ENCODE assay signal across 16 mouse cellular contexts in the genomic region with DNA sequence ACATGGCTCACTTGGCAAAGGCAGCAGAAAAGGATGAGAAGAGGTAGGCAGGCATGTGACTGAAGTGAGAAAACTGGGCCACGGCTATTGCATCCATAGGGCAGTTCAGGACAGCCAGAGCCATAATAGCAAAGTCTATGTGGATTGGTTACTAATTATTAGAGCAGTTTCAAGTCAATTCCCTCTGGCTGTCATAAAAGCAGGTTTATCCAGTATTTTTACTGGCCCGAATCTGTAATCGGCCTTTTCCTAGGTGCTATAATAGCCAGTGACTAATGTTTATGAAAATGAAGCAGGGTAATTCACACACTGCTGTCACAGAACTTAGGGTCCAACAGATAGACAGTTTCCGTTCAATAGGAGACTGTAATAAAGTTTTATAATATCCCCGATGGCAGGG. TPM values are rescaled to one million over a fixed set of nuclear protein-coding genes. Genes with fewer than 3 reads are reported as not detected.
A peak's percentile ranks its signal among the peaks of the same experiment; 100 is the strongest.
DNase-seq lines count a peak whose midpoint lies in the region; ATAC-seq and TF ChIP-seq lines count a peak whose summit lies in the region.
"Had no signal": no experiment of that assay in that cellular context is flagged by ENCODE, and none has a peak within 500 bp of the region (broad histone marks: within the 10 kb centered on the region; RNA-seq: fewer than 3 reads in every experiment).

No protein-coding gene starts in this region.

- DNase-seq in liver, result no peak
- DNase-seq in kidney, adult 2 months, result peak; percentile 71
- DNase-seq in kidney, postnatal 25 days, result peak; percentile 33 to 76
- DNase-seq in adrenal gland, adult 8-10 months, result no peak
- DNase-seq in ovary, postnatal 36 days (ENCODE audit: low spot score), result no peak
- DNase-seq: cerebellum, postnatal 14 days; heart, postnatal 36 days; thymus, adult 18-20 months had no signal

- peak; percentile 21; the same call in 1 of the 2 replicates for ATAC-seq in liver, embryonic 16.5 days (ENCODE audit: low read depth)
- ATAC-seq in intestine, embryonic 15.5 days, result peak; percentile 96
- ATAC-seq in hindbrain, embryonic 13.5 days (ENCODE audit: low FRiP score), result no peak
- ATAC-seq: hindbrain, postnatal 0 days had no signal

- H3K9me3 ChIP-seq in liver, embryonic 16.5 days (replicated peaks; ENCODE audit: control insufficient read depth, low read length), result no peaks in the 10 kb centered on the region
- no peaks in the 10 kb centered on the region for H3K9me3 ChIP-seq in intestine, embryonic 15.5 days
- H3K9me3 ChIP-seq in hindbrain, embryonic 13.5 days, result no peaks in the 10 kb centered on the region
- H3K9me3 ChIP-seq: heart, embryonic 12.5 days; lung, embryonic 15.5 days; midbrain, embryonic 12.5 days had no signal

- no peak for TF ChIP-seq POLR2A in kidney, adult 2 months (IDR thresholded peaks at IDR 0.05; ENCODE audit: low read depth, low read length)

- 75% methylated on average over 5 of the region's 5 CpGs for WGBS in liver, embryonic 16.5 days (ENCODE audit: insufficient replicate concordance)
- 53% methylated on average over 5 of the region's 5 CpGs for WGBS in intestine, embryonic 15.5 days
- 24% methylated on average over 5 of the region's 5 CpGs for WGBS in kidney, adult 2 months
- 78% methylated on average over 5 of the region's 5 CpGs for WGBS in hindbrain, embryonic 13.5 days

- no peaks in the 10 kb centered on the region for H3K27me3 ChIP-seq in liver, embryonic 16.5 days (ENCODE audit: control insufficient read depth, insufficient read depth, low read depth, low read length)
- no peaks in the 10 kb centered on the region for H3K27me3 ChIP-seq in intestine, embryonic 15.5 days (replicated peaks)
- no peaks in the 10 kb centered on the region for H3K27me3 ChIP-seq in kidney, adult 2 months (replicated peaks; ENCODE audit: control insufficient read depth, insufficient read depth, low read length)
- H3K27me3 ChIP-seq in hindbrain, embryonic 13.5 days, result no peaks in the 10 kb centered on the region
- H3K27me3 ChIP-seq: heart, embryonic 12.5 days; lung, embryonic 15.5 days; midbrain, embryonic 12.5 days had no signal

- H3K4me1 ChIP-seq in liver, embryonic 16.5 days (ENCODE audit: control insufficient read depth, low read depth, low read length), result no peaks in the 10 kb centered on the region
- H3K4me1 ChIP-seq in intestine, embryonic 15.5 days (replicated peaks), result peaks cover 7% of the 10 kb centered on the region; the same call in 1 of the 2 replicates
- H3K4me1 ChIP-seq in kidney, adult 2 months (ENCODE audit: control insufficient read depth, insufficient read depth, low read length), result peaks cover 9% of the 10 kb centered on the region
- H3K4me1 ChIP-seq in hindbrain, embryonic 13.5 days (replicated peaks), result peaks cover 17% of the 10 kb centered on the region
- H3K4me1 ChIP-seq: lung, embryonic 15.5 days had no signal

- no peak overlapping the region for H3K27ac ChIP-seq in liver, embryonic 16.5 days (ENCODE audit: low read length)
- no peak overlapping the region for H3K27ac ChIP-seq in intestine, embryonic 15.5 days
- peak overlapping the region; percentile 1; the same call in 1 of the 2 replicates for H3K27ac ChIP-seq in kidney, adult 2 months (ENCODE audit: insufficient read depth, low read depth, low read length)
- no peak overlapping the region for H3K27ac ChIP-seq in hindbrain, embryonic 13.5 days
- H3K27ac ChIP-seq: hindbrain, postnatal 0 days; lung, embryonic 15.5 days; macrophage; midbrain, embryonic 12.5 days had no signal

- H3K36me3 ChIP-seq in liver, embryonic 16.5 days (ENCODE audit: control insufficient read depth, insufficient read depth), result no peaks in the 10 kb centered on the region
- H3K36me3 ChIP-seq in intestine, embryonic 15.5 days, result no peaks in the 10 kb centered on the region; the same call in 1 of the 2 replicates
- H3K36me3 ChIP-seq in kidney, adult 2 months (ENCODE audit: control insufficient read depth, insufficient read depth, low read length), result no peaks in the 10 kb centered on the region
- peaks cover 59% of the 10 kb centered on the region for H3K36me3 ChIP-seq in hindbrain, embryonic 13.5 days

- no peak overlapping the region for H3K4me2 ChIP-seq in liver, embryonic 16.5 days (ENCODE audit: low read depth, low read length)
- H3K4me2 ChIP-seq in intestine, embryonic 15.5 days (replicated peaks), result peak overlapping the region; percentile 23; the same call in 1 of the 2 replicates
- no peak overlapping the region for H3K4me2 ChIP-seq in hindbrain, embryonic 13.5 days
- H3K4me2 ChIP-seq: heart, embryonic 12.5 days; lung, embryonic 15.5 days had no signal

- H3K9ac ChIP-seq in liver, embryonic 16.5 days (ENCODE audit: low read depth, low read length), result no peak overlapping the region
- H3K9ac ChIP-seq in intestine, embryonic 15.5 days, result no peak overlapping the region
- H3K9ac ChIP-seq in hindbrain, embryonic 13.5 days, result no peak overlapping the region
- H3K9ac ChIP-seq: heart, embryonic 12.5 days; lung, embryonic 15.5 days; midbrain, embryonic 12.5 days had no signal

- no peak for TF ChIP-seq CTCF in kidney, adult 2 months (conservative IDR thresholded peaks at IDR 0.05; ENCODE audit: insufficient read depth, insufficient read length, low read depth, low read length)

- H3K4me3 ChIP-seq in liver, embryonic 16.5 days (ENCODE audit: low read depth, low read length), result no peak overlapping the region
- no peak overlapping the region for H3K4me3 ChIP-seq in intestine, embryonic 15.5 days (replicated peaks)
- H3K4me3 ChIP-seq in kidney, adult 2 months (ENCODE audit: insufficient read depth, low read depth, low read length), result no peak overlapping the region
- H3K4me3 ChIP-seq in hindbrain, embryonic 13.5 days, result no peak overlapping the region
- H3K4me3 ChIP-seq: heart, embryonic 12.5 days; lung, embryonic 15.5 days; midbrain, embryonic 12.5 days had no signal

RNA-seq across cellular contexts. Expression of a gene that starts 19.7 kb away (rescaled TPM):
- 11.5 and 12.2 TPM in 2 replicates for polyA plus RNA-seq in liver, embryonic 16.5 days (2015; fragmentation: Nextera tagmentation; extraction: Ambion mirVana)
- 46.7 and 52.6 TPM in 2 replicates for polyA plus RNA-seq in intestine, embryonic 15.5 days (2015; fragmentation: Nextera tagmentation; extraction: Ambion mirVana)
- polyA plus RNA-seq in kidney, adult 2 months (2012; rRNA removed), result 27.6 and 29.1 TPM in 2 replicates
- 100 to 1,000 TPM in 1 of 4 experiments, 10 to 100 TPM in 3; 47.3 to 193 (median 87.0) TPM for total RNA-seq in adrenal gland, adult 8-10 months (2022)
- 105 and 114 TPM in 2 replicates for polyA plus RNA-seq in hindbrain, embryonic 13.5 days (2015; fragmentation: Nextera tagmentation; extraction: Ambion mirVana)

Comparison
In these comparisons a context has a peak if more than half of its experiments do, and no peak if none do; other contexts are left out.
1. DNase-seq: peak in kidney, adult 2 months (single experiment) and kidney, postnatal 25 days (2 of 2); none in liver (single experiment), adrenal gland, adult 8-10 months (single experiment) and ovary, postnatal 36 days (single experiment).